Mouse (Mus musculus) kidney, postnatal 36 days (tissue): Measurements from ENCODE around the gene Lrrc46.

ENCODE experiments used
- DNase-seq, 2 experiments: peaks; one replicate each; pipeline ENCODE4 v3.0.0; 2021 to 2022; ENCODE audit warnings: mixed read lengths in 2 of 2

The Lrrc46 gene

DNA sequence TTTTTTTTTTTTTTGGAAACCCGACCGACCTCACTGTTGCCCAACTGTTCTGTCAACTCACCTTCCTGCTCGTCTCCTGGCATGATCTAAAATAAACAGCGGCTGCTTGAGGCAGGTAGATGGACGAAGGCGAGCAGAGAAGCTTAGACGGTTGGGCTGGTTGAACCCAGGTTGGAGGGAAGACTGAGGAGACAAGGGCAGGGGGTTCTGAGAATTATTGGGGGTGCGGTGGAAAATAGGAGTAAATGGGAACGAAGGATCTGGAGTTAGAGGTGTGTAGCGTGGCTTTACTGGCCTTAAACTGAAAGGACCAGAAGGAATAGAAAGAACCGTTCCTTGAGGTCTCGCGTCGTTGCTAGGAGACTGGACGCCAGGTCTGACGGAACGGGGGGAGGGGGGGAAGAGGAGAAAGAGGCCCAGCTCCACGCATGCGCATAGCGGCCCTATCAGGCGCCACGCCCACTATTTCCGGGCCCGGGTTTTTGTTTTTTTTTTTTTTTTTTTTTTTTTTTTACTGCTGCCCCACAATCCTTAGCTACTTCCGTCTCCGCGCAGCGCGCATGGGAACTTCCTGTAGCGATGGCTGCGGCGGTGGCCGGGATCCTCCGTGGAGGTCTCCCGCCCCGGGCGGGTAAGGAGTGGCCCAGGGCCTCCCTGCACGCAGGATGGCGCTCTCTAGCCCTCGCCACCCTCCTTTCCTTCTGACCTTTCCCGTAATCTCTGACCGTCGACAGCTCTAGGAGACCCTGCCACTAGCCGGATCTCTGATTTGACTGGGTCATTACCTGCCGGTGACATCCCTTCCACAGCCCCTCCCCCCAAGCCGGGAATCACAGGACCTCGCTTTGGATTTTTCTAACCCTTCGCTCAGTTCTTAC, at the start of gene Lrrc46, which contains the start of gene Mrpl10:
Lrrc46 (minus strand) TSS at position 386 of the 878 bp plus-strand sequence.
Mrpl10 (plus strand) TSS at position 539 of the 878 bp plus-strand sequence.
- peak; percentile 90 to 96 for DNase-seq

DNA sequence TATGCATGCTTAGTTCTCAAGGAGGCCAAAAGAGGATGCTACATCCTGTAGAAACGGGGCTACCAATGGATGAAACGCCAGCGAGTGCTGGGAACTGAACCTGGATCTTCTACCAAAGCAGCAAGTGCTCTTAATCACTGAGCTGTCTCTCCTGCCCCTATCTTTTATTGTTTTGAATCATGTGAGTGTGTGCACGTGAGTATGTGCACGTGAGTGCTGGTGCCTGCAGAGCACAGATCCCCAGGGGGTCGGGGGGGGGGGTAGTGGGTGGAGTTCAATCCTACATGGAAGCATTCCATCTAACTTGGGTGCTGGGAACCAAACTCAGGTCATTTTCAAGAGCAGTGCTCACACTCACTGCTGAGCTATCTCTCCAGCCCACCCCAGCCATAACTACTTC, 45.2 kb upstream of the Lrrc46 start:
- DNase-seq, result no peak

DNA sequence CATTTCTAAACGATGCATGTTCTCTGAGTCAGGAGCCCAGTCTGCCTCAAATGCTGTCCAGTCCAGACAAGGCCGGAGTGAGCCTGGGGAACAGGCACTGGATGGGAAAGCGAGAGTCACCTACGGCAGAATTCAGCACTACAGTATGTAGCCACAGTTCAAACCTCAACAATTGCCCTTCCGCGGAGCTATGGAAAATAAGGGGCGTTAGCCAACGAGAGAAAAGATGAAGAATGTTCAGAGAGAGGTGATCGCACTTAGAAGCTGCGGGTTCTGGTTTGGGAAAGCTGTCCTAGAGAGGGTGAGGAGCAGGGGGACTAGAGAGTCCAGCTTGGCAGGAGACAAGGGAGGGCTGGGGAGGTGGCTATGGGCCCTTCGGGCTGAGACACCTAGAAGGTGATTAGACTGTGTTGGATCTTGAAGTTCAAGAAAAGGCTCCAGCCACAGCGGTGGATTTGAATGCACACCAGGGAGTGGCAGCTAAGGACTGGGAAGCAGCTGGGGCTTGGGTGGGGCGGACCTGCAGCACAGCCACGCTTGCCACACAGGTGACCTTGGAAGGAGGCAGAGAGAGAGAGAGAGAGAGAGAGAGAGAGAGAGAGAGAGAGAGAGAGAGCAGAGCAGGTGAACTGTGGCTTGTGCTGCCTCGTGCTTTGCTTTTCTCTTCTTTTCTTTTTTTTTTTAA, 43.8 kb upstream of the Lrrc46 start:
- DNase-seq, result no peak

DNA sequence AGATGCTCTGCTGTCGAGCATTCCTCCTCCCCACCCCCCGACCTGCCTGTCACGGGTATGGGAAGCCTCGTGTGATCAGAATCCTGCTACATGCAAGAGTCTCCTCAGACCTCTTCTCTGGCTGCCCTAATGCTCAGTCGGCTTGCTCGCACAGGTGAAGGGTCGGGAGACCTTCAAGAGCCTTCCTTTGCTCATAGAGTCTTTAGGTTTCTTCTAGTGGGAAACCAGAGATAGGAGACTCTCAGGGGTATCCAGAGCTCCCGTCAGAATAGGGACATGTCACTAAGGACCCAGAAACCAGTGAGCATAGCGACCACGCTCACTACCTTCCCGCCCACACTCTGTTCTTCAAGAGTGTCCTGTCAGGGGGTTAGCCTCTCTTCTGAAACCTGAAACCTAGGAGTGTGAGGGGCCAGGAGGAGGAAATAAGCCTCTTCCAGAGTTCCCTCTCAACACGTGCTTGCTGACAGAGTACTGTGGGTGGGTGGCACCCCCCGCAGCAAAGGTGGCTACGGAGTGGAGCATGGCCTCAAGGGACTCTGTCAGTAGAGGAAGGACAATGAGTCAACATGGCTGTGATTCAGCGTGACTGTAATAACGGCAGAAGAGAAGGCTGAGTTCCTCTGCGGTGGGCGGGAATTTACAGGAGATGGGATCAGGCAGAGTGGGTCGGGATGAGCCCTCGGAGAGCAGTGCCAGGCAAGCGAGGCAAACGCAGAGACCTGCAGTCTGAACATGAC, 42.4 kb upstream of the Lrrc46 start:
- no peak for DNase-seq

DNA sequence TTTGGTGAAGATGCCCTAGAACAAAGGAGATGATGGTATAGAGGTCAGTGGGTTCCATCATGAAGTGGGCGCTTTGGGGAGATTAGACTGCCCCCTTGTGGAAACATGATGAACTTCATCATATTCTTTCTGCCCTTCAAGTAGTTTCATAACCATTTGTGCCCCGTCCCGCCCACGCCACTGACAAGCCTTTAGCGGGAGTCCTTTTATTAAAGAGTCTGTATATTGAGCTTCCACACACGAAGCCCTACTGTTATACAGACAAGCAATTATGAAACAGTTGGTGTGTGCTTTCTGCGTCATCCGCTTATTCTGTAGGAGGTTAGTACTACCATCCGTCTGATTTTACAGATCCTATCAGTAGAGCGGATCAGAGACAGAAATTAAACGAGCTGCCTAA, 41.8 kb upstream of the Lrrc46 start:
- DNase-seq, result peak; percentile 55 to 74

DNA sequence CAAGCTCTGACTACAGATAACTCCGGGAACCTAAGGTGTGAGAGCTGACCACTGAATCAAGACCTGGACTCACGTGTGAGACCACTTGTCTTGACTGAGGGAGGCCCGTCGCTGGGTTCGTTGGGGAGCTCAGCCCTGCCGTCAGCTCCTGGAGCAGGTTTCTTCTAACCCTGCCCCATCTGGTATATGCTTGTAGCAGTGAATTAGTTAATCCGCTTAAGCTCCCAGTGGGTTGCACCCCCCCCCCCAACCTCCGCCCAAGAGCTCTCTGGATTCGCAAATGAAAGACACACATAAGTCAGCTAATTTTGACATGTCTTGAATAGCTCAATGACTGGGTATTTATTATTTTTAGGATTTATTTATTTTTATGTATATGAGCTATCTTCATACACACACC, 39.1 kb upstream of the Lrrc46 start:
- DNase-seq, result no peak

DNA sequence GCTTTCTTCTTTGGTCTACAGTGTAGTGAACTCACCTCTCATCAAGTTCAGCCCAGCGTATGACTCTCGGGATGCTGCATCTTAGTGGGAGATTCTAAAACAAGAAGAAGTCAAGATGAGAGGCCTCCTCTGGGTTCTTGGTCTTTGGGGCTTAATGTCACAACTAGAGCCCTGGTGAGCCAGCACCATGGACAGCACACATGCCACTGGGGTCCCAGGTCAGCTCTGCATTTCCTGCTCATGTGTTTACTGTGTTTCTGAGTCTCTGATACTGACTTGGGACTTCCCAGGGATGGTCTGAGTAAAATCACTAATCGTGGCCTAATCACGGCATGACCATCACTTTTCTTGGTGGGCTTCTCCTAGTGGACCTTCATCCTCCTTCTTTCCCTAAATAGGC, 37.5 kb upstream of the Lrrc46 start:
- peak in 1 of 2 experiments; percentile 58 for DNase-seq

DNA sequence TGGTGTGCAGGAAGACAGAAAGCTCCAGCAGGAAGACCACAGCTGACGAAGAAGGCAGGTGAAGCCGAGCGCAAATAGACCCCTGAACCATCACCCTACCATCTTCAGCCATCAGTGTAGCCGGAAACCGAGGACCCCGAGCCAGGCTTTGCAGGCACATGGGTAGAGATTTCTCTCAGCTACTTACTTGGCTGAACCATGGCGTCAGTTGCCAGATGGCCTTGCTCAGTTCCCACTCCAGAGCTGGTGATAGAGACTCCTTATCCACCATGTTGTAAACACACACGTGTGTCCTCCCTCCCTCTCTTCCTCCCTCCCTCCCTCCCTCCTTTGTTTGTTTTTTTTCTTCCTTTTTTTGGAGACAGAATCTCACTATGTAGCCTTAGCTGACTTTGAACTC, 33.0 kb upstream of the Lrrc46 start:
- DNase-seq, result no peak

DNA sequence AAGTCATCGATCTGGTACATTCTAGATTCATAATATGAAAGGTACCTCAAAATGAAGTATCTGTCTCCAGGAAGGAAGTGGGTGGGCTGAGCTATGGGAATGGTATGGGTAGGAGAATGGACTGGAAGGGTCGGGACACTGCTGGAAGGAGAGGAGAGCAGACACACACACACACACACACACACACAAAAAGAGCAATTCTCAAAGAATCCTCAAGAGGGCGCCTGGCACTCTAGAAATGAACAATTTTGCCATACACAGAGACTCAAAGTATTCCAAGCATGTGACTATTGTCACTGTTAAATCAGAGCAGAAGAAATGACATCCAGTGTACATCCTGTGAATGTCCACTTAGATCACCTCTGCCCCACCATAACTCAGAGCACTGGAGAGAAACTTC, 31.3 kb upstream of the Lrrc46 start:
- DNase-seq, result peak; percentile 43 to 64

DNA sequence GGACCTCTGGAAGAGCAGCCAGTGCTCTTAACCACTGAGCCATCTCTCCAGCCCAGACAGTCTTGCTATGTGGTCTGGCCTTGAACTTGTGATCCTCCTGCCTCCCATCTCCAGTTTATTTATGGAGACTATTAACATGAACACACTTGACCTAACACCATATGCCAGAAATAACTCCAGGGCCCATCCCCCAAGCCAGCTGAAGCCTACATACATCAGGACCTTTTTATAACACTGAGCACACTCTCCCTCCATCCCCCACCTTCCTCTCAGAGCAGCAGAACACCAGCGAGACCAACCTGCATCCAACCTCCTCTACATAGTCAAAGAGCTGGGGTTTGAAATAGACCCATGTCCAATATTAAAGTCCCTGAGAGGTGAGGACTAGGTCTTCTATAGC, 29.9 kb upstream of the Lrrc46 start:
- no peak for DNase-seq

DNA sequence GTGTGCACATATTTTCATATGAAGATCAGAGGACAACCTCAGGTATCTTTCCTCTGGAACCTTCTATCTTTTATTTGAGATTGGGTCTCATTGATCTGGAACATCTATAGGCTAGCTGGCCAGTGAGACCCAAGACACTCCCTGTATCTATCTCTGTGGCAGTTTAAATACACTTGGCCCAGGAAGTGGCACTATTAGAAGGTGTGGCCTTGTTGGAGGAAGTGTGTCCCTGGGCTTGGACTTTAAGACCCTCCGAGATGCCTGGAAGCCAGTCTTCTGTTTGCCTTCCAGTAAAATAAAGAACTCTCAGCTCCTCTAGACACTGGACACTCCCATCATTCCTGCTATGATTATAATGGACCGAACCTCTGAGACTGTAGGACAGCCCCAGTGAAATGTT, 28.6 kb upstream of the Lrrc46 start:
- DNase-seq, result no peak

DNA sequence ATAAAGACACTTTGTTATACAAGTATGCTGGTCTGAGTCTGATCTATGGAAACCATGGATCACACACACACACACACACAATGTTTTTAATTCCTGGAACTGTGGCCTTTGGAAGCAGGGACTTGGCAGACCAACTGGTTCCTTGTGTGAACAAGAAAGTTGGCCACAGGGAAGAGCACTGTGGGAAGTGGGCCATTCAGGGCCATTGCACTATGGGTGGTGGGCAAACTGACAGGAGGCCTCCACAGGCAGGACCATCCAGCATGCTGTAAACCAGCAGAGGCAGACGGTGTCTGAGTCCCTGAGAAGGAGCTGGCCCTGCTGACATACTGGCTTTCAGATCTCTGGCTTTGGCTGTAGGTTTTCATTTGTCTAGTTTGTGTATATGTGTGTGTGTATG, 28.1 kb upstream of the Lrrc46 start:
- DNase-seq, result no peak

DNA sequence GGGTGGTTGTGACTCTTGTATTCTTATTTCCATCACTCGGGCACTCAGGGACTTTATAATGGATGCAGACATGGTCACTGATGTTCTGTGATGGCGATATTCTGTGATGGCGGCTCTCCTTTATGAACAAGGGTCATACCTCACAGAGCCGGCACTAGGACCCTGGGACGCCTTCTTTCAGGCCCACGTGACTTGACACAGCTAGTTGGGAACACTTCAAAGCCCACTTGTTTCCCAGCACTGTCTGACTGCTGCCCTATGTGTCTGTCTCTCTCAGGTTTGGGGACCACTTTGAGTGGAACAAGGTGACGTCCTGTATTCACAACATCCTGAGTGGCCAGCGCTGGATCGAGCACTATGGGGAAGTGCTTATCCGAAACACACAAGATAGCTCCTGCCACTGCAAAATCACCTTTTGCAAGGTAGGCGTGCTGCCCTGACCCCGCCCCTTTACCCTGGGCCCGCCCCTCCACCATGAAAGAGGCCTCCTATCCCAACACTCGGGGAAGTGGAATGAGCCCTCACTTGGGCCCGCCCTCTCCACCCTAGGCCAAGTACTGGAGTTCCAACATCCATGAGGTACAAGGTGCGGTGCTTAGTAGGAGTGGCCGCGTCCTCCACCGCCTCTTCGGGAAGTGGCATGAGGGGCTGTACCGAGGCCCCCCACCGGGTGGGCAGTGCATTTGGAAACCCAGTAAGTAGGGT, 25.6 kb upstream of the Lrrc46 start:
- DNase-seq, result no peak

DNA sequence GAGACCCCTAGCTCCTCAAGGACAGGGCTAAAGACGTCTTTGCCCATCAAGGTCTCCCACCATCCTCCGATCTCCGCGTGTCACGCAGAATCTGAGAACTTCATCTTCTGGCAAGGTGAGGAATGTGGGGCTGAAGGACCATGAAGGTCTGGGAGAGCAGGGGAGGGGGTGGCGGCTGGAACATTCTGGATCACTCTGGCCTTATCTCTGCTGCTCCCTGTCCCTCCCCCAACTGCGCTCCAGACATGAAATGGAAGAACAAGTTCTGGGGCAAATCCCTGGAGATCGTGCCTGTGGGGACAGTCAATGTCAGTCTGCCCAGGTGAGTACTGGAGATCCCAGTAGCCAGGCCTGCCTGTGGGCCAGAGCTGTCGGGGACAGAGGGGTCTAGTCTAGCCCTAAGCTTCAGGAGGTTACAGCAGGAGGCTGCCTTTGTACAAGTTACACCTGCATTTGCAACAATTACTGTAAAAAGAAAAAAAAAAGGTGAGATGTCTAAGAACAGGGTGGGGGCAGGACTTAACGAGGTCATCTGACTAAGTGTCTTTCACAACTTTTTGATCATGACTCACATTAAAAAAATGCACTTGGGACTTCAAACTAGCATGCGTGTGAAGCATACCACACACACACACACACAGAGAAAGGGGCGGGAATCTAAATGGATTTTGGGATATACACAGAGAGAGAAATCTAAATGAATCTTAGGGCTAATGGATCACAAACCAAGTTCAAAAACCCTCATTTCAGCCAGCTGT, 24.5 kb upstream of the Lrrc46 start:
- DNase-seq, result no peak

DNA sequence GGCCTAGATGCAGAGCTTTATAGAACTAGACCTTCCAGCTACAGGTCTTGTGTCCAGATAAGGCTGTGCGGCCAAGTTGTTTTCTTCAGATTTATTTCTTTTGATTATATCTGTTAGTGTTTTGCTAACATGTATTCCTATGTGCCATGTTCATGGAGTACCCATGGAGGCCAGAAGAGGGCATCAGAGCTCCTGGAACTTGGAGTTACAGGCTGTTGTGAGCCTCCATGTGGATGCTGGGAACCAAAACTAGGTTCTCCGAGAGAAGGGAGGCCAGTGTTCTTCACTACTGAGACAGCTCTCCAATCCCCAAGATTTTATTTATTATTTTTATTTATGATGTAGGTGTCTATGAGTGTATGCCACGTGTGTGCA, 22.7 kb upstream of the Lrrc46 start:
- peak in 1 of 2 experiments; percentile 47 for DNase-seq

DNA sequence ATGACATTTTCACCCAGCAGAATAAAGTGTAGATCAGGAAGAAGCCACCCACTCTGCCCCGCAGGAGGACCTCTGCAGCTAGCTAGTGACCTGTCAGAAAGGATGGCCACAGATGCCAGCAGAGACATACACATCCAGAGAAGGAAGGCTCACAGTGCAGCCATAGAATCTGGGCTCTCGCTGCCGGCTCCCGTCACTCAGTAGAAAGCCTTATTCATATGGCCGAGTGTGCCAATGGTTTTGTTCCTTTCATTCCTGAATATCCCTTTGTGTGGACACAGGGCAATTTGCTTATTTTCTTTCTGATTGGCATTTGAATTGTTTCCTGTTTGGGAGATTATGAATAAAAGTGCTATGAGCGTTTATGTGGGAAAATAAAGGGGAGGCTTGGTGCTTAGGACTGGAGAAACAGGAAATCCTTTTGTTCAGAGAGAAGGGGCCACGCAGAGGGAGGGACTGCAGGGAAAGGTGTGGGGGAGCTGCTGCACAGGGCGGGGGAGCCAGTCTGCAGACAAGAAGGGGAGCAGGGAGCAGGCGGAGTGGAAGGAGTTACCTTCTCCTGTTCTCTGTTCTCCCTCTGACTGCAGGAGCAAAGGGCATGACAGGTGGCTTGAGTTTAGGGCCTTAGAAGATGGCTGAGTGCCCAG, 22.2 kb upstream of the Lrrc46 start:
- no peak for DNase-seq

DNA sequence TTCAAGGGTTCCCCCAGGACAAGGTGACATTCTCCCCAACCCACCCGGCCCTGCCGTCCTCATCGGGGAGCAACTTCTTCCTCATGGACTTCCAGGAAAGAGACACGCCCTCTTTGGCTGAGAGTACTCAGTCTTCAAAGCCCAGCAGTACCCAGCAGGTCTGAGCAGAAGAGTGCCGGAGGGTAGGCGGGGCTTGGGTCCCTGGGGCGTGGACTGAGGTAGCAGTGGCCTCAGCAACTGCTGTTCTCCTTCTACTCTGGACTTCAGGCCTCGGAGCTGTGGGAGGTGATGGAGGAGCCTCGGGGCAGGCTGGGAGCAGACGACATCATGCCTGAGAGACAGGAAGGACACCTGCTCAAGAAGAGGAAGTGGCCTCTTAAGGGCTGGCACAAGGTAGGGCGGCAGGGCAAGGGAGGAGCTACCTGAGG, 11.0 kb upstream of the Lrrc46 start:
- DNase-seq, result peak; percentile 58 to 82

DNA sequence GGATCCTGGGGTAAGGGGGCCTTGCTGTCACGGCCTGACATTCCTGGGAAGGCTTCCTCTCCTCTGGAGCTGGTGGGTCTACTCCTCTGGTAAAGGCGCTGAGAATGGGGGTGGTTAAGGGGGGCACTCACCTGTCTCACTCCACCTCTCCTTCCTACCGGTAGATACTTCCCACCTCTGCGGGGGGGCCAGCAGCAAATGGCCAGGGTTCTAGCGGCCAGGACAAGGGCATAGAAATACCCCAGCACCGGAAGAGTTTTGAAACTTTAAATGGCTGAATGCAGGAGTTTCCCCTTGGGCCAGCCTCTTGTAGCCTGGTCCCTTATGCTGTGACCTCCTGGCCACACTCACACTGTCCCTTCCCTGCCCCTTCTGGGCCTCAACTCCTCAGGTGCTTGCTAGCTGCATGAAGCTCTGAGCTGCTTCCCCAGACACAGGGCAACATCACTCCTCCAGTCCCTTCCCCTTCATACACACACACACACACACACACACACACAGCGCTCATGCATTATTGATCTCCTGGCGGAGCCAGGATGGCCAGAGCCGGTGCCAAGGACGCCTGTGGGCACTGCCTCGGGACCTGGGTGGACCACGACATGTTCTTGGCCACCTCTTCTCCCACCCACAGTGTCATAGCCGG, 9.9 kb upstream of the Lrrc46 start:
- DNase-seq, result peak in 1 of 2 experiments; percentile 38

DNA sequence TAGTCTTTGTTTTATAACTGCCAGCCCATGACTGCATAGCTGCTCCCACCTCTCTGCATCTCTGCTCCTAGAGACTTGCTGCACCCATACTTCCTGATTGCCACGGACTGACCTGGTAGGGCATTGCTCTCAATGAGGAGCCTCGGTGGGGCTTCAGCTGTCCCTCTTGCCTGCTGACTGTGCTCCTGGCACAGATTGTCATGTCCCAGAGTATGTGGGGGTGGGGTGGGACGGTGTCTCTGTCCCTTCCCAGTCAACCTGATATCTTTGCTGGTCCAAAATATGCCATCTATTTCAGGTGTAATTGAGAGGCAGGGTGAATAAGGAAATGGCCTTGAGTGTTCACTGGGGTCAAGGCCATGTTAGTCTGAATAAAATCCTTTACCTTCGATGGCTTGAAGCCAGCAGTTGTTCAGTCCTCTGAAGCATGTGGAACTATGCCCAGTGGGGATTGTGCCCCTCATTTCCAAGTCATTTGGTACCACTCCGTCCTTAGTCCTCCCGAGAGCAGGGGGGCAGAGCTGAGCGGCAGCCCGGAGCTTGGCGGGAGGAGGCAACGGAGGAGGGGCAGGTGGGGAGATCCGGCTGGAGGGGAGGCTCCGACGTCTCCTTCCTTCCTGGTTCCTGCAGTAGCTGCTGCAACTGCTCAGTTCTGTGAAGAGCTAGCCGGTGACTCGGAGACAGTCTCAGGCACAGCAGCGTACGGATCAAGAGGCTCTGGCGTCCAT, 9.2 kb upstream of the Lrrc46 start, which contains the start of gene Osbpl7:
Osbpl7 (plus strand) TSS at position 413 of the 728 bp plus-strand sequence.
- DNase-seq, result peak; percentile 80 to 84

DNA sequence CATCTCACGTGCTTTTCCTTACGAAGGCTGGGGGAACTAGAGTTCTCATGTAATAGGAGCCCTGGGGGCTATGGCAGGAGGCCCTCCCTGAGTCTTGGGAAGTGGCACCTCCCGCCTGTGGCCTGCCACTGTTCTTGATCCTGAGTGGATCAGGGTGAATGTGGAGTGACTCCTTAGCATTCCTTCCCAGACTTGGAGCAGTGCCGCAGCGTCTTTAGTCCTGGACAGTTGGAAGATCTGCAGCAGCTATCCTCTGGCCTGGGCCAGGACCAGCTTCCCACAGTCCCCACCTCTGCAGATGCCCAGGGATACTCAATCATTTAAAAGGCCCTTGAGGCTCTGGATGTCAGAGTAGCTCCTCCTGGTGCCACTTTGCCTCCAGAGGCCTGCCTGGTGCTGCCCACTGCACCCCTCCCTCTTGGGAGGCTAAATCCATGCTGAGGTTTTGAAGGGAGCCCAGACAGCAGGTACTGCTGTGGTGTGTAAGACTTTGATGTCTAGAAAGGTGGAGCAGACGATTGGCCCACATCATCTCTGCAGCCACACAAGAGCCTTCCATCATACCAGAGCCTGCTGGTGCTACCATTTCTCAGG, 8.4 kb upstream of the Lrrc46 start:
- DNase-seq, result no peak
